23 mouse cellular contexts compared by ENCODE assay signal in genomic region chr2:27603333-27603732, GRCm38 (mm10).
DNase-seq lines count a peak whose midpoint lies in the region; ATAC-seq lines count a peak whose summit lies in the region.
"Had no signal": no experiment of that assay in that cellular context is flagged by ENCODE, and none has a peak within 500 bp of the region (broad histone marks: within the 10 kb centered on the region; RNA-seq: fewer than 3 reads in every experiment).

No protein-coding gene starts in this region.

- 68% methylated on average over 4 of the region's 4 CpGs for WGBS in embryonic facial prominence, embryonic 13.5 days
- WGBS in embryonic facial prominence, embryonic 10.5 days = 92% methylated on average over 4 of the region's 4 CpGs
- WGBS in hindbrain, embryonic 14.5 days = 68% methylated on average over 4 of the region's 4 CpGs
- 87% methylated on average over 4 of the region's 4 CpGs for WGBS in hindbrain, embryonic 12.5 days

- no peak for ATAC-seq in embryonic facial prominence, embryonic 13.5 days (ENCODE audit: insufficient number of reproducible peaks, insufficient read depth, low FRiP score, low TSS enrichment, low read depth)
- ATAC-seq in hindbrain, embryonic 14.5 days (ENCODE audit: low FRiP score) = peak; percentile 61; the same call in 1 of the 2 replicates
- ATAC-seq in hindbrain, embryonic 12.5 days (ENCODE audit: low FRiP score) = no peak
- no peak for ATAC-seq in megakaryocyte-erythroid progenitor cell, adult 5-6 weeks (replicated peaks; ENCODE audit: low FRiP score, low TSS enrichment, poor library complexity, severe bottlenecking)
- ATAC-seq in frontal cortex, adult (ENCODE audit: low TSS enrichment) = no peak
- ATAC-seq: CD4-positive, CD25-positive, alpha-beta regulatory T cell, adult 4 months; intestine, embryonic 16.5 days; liver, embryonic 12.5 days had no signal

- H3K4me1 ChIP-seq in embryonic facial prominence, embryonic 13.5 days = 0 out of 2 replicates have a peak, but pooled peaks cover 6% of the 10 kb centered on the region
- H3K4me1 ChIP-seq in embryonic facial prominence, embryonic 10.5 days = 0 out of 2 replicates have a peak, but pooled peaks cover 8% of the 10 kb centered on the region
- no peaks in the 10 kb centered on the region for H3K4me1 ChIP-seq in hindbrain, embryonic 14.5 days (replicated peaks; ENCODE audit: control insufficient read depth, insufficient read depth, low read length)
- peaks cover 4% of the 10 kb centered on the region; the same call in 1 of the 2 replicates for H3K4me1 ChIP-seq in hindbrain, embryonic 12.5 days
- H3K4me1 ChIP-seq: liver, embryonic 12.5 days; stomach, embryonic 15.5 days had no signal

- H3K4me2 ChIP-seq in embryonic facial prominence, embryonic 13.5 days = no peak overlapping the region
- no peak overlapping the region for H3K4me2 ChIP-seq in hindbrain, embryonic 14.5 days (replicated peaks)
- H3K4me2 ChIP-seq in hindbrain, embryonic 12.5 days (replicated peaks) = no peak overlapping the region
- H3K4me2 ChIP-seq: embryonic facial prominence, embryonic 15.5 days; liver, embryonic 12.5 days; lung, embryonic 15.5 days; stomach, embryonic 15.5 days had no signal

- H3K9ac ChIP-seq in embryonic facial prominence, embryonic 13.5 days = no peak overlapping the region
- no peak overlapping the region for H3K9ac ChIP-seq in hindbrain, embryonic 14.5 days
- no peak overlapping the region for H3K9ac ChIP-seq in hindbrain, embryonic 12.5 days
- H3K9ac ChIP-seq: embryonic facial prominence, embryonic 15.5 days; liver, embryonic 12.5 days; lung, embryonic 15.5 days; stomach, embryonic 15.5 days had no signal

- H3K27me3 ChIP-seq in embryonic facial prominence, embryonic 13.5 days = no peaks in the 10 kb centered on the region
- peaks cover 18% of the 10 kb centered on the region for H3K27me3 ChIP-seq in embryonic facial prominence, embryonic 10.5 days (replicated peaks; ENCODE audit: low read depth, poor library complexity, severe bottlenecking)
- H3K27me3 ChIP-seq in hindbrain, embryonic 14.5 days (ENCODE audit: control insufficient read depth, insufficient read depth, low read length) = no peaks in the 10 kb centered on the region
- H3K27me3 ChIP-seq in hindbrain, embryonic 12.5 days = 0 out of 2 replicates have a peak, but pooled peaks cover 2% of the 10 kb centered on the region
- H3K27me3 ChIP-seq: embryonic facial prominence, embryonic 15.5 days; lung, embryonic 15.5 days; stomach, embryonic 15.5 days had no signal

- DNase-seq in embryonic facial prominence, embryonic 10.5 days (ENCODE audit: low spot score) = no peak
- no peak for DNase-seq in hindbrain, embryonic 14.5 days (ENCODE audit: low spot score)
- DNase-seq in retina, postnatal 1 day = peak; percentile 11
- DNase-seq in retina, embryonic 14.5 days (ENCODE audit: low spot score) = no peak
- DNase-seq: adrenal gland, postnatal 36 days; cerebellum, adult 9-10 months; heart, adult 18-20 months; right cerebral cortex, postnatal 14 days; thymus, postnatal 14 days had no signal

- no peaks in the 10 kb centered on the region for H3K36me3 ChIP-seq in embryonic facial prominence, embryonic 13.5 days
- no peaks in the 10 kb centered on the region for H3K36me3 ChIP-seq in embryonic facial prominence, embryonic 10.5 days (replicated peaks)
- H3K36me3 ChIP-seq in hindbrain, embryonic 14.5 days (replicated peaks; ENCODE audit: control insufficient read depth, insufficient read depth) = no peaks in the 10 kb centered on the region
- no peaks in the 10 kb centered on the region for H3K36me3 ChIP-seq in hindbrain, embryonic 12.5 days
- H3K36me3 ChIP-seq: embryonic facial prominence, embryonic 15.5 days; forebrain, embryonic 10.5 days; G1E; liver, embryonic 12.5 days; lung, embryonic 15.5 days; stomach, embryonic 15.5 days had no signal

- H3K27ac ChIP-seq in embryonic facial prominence, embryonic 13.5 days = peak overlapping the region; percentile 55
- H3K27ac ChIP-seq in embryonic facial prominence, embryonic 10.5 days (replicated peaks) = no peak overlapping the region; the same call in 1 of the 2 replicates
- peak overlapping the region; percentile 22; the same call in 1 of the 2 replicates for H3K27ac ChIP-seq in hindbrain, embryonic 14.5 days
- H3K27ac ChIP-seq in hindbrain, embryonic 12.5 days = no peak overlapping the region
- H3K27ac ChIP-seq: embryonic facial prominence, embryonic 15.5 days; forebrain, embryonic 10.5 days; kidney, postnatal 0 days; liver, embryonic 12.5 days; lung, embryonic 15.5 days; stomach, embryonic 15.5 days had no signal

- H3K4me3 ChIP-seq in embryonic facial prominence, embryonic 13.5 days = no peak overlapping the region
- H3K4me3 ChIP-seq in embryonic facial prominence, embryonic 10.5 days = no peak overlapping the region
- H3K4me3 ChIP-seq in hindbrain, embryonic 14.5 days (replicated peaks; ENCODE audit: low read length) = no peak overlapping the region
- no peak overlapping the region for H3K4me3 ChIP-seq in hindbrain, embryonic 12.5 days
- H3K4me3 ChIP-seq: embryonic facial prominence, embryonic 15.5 days; forebrain, embryonic 10.5 days; liver, embryonic 12.5 days; lung, embryonic 15.5 days; myocyte; stomach, embryonic 15.5 days had no signal

- no peaks in the 10 kb centered on the region for H3K9me3 ChIP-seq in embryonic facial prominence, embryonic 13.5 days
- H3K9me3 ChIP-seq in embryonic facial prominence, embryonic 10.5 days = no peaks in the 10 kb centered on the region
- no peaks in the 10 kb centered on the region for H3K9me3 ChIP-seq in hindbrain, embryonic 14.5 days (ENCODE audit: control insufficient read depth, low read length)
- no peaks in the 10 kb centered on the region for H3K9me3 ChIP-seq in hindbrain, embryonic 12.5 days (replicated peaks)
- H3K9me3 ChIP-seq: embryonic facial prominence, embryonic 15.5 days; forebrain, embryonic 10.5 days; G1E; liver, embryonic 12.5 days; lung, embryonic 15.5 days; stomach, embryonic 15.5 days had no signal

Comparison
In these comparisons a context has a peak if more than half of its experiments do, and no peak if none do; other contexts are left out.
1. H3K27ac ChIP-seq: peak in embryonic facial prominence, embryonic 13.5 days (single experiment) and hindbrain, embryonic 14.5 days (single experiment); none in embryonic facial prominence, embryonic 10.5 days (single experiment) and hindbrain, embryonic 12.5 days (single experiment).